Mouse (Mus musculus) MEL (cell line): ENCODE measurements around the gene Trim21.

Experiments
- CHD1 ChIP-seq: IDR thresholded peaks from 2 replicates; pipeline ENCODE4 v1.6.1; 2012; ENCODE audit warnings: low read depth, mild to moderate bottlenecking, inconsistent platforms, low read length, improper control_type of control experiment
- KAT2A ChIP-seq: conservative IDR thresholded peaks from 2 replicates; pipeline ENCODE4 v1.6.1; 2012; ENCODE audit warnings: low read depth, low read length, improper control_type of control experiment, inconsistent platforms
- MAFK ChIP-seq: IDR thresholded peaks from 2 replicates; pipeline ENCODE4 v1.6.1; 2011; ENCODE audit warnings: low read depth, mild to moderate bottlenecking, low read length, improper control_type of control experiment, borderline replicate concordance
- POLR2A ChIP-seq, 2 experiments: IDR thresholded peaks; 2 replicates each; pipeline ENCODE4 v1.6.1; 2011 to 2012; ENCODE audit warnings: low read length in 2 of 2, mild to moderate bottlenecking in 2 of 2, control low read depth in 1 of 2, improper control_type of control experiment in 1 of 2, low read depth in 1 of 2, moderate library complexity in 1 of 2; ENCODE audit not compliant: control insufficient read depth in 1 of 2, insufficient read depth in 1 of 2, poor library complexity in 1 of 2

DNA sequence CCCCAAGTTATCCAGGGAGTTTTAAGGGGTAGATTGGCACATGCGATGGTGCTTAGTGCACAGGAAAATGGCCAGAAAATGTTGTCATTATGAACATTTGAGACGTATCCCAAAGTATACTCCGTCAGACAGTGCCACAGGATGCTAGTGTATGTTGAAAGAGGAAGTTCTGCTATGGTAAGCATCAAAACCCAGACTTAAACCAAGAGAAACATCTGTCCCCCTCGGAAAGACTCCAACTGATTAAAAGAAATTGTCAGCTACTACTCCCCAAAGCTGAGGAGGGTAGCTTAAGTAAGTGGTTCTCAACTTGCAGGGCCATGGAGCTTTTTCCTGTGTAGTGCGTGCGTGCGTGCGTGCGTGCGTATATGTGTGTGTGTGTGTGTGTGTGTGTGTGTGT, 53.4 kb downstream of the Trim21 start:
- TF ChIP-seq POLR2A (IDR thresholded peaks at IDR 0.05; ENCODE audit: control insufficient read depth in 1 of 2, insufficient read depth in 1 of 2, low read depth in 1 of 2, low read length in 2 of 2, poor library complexity in 1 of 2) (no peak), MAFK (no peak), CHD1 (no peak), KAT2A (no peak)
